Mouse (Mus musculus) myocyte (in vitro differentiated cells): ENCODE measurements around the gene Fpr3.

Experiments used
- MAX ChIP-seq: IDR thresholded peaks from one replicate; pipeline ENCODE4 v1.6.1; 2011; ENCODE audit warnings: low read depth, mild to moderate bottlenecking, control low read depth
- MYOD1 ChIP-seq, 3 experiments: IDR thresholded peaks; one replicate each; pipeline ENCODE4 v1.6.1; 2011; ENCODE audit warnings: control low read depth in 2 of 3, low read depth in 2 of 3, mild to moderate bottlenecking in 2 of 3, moderate library complexity in 1 of 3; ENCODE audit not compliant: insufficient read length in 2 of 3, control insufficient read depth in 1 of 3
- SRF ChIP-seq: IDR thresholded peaks from one replicate; pipeline ENCODE4 v1.6.1; 2011; ENCODE audit warnings: low read depth; ENCODE audit not compliant: control insufficient read depth, insufficient read length

GRCm38 (mm10) chr17:17917782-17918181 is 30.1 kb downstream of the Fpr3 start:
- TF ChIP-seq MYOD1 (IDR thresholded peaks at IDR 0.05; ENCODE audit: control insufficient read depth in 1 of 3, insufficient read length in 2 of 3, low read depth in 2 of 3) (no peak), MAX (no peak), SRF (no peak)
